Mouse (Mus musculus) c-Kit-negative CD71-positive TER-119-positive erythroid progenitor cells, embryonic 14.5 days (primary cell): ENCODE data around the gene Vmn1r76.

Experiments used
- DNase-seq: peaks from one replicate; pipeline ENCODE4 v3.0.0-alpha.2; 2013; ENCODE audit warnings: low read depth, low spot score

The Vmn1r76 gene

DNA sequence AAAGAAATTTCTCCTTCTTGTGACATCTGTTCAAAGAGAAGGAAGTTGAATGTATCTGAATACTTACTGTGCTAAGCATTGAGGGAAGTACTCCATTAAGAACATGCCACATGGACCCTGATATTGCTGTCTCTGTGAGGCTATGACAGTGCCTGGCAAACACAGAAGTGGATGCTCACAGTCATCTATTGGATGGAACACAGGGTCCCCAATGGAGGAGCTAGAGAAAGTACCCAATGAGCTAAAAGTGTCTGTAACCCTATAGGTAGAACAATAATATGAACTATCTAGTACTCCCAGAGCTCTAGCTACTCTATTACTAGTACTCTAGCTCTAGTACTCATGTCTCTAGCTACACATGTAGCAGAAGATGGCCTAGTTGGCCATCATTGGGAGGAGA lies at the start of gene Vmn1r76:
Gene Vmn1r76, minus strand, starts transcription at position 101 of the 400 bp plus-strand sequence.
- DNase-seq, result no peak

DNA sequence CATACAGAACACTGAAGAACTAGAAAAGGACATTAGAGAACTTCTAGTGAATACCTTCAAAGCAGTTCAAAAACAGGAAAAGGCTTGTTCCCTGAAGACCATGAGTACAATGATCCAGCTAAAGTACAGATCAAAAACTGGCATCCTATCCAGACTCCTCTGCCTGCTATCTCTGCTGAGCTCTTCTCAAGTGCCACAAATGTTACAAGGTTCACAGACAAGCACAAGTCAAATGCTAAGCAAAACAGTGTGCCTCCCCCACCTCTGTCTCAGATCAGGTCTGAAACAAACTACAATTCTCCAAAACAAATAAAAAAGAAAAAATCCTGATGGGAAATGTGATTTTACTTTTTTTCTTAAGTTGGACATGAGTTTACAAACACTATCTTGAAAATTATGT lies 34.6 kb upstream of the Vmn1r76 start:
- DNase-seq, result no peak

DNA sequence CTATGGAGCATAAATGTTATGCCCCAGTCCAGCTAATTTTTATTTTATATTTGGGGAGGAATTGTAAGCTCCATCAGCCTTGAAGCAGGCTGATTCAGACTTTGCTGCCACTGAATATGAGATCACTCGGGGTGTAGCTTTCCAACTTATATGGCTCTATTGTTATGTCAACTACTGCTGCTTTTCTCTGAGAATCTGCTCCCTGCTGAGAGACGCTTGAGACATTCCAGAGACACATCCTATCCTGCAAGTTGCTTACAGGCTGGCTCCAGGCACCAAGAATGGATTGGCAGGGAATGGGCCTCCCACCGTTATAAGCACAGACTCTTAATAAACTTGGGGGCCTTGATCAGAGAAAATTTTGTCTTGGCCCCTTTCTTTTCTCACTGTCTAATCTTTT lies 10.0 kb upstream of the Vmn1r76 start:
- DNase-seq, result no peak

DNA sequence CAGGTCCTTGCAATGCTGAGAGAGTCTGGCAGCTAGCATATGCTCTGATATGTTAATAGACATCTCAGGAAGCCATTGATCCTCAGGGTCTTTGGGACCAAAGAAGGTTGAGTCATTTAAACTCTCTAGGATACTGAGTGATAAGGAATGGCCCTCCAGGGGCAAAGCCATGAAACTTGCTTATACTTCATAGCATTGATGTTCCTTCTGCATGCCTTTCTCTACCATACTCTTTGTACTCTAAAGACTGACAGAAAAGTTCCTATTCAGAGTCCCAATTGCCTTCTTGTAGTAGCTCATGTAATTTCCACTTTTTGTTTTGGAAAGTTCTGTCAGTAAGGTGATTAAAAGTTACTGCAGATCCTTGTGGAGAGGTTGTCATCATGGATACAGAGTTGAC lies 63.7 kb downstream of the Vmn1r76 start, which contains the start of gene Vmn1r75:
Gene Vmn1r75, plus strand, starts transcription at position 301 of the 400 bp plus-strand sequence.
- DNase-seq, result no peak
